Mouse (Mus musculus): ENCODE measurements around the gene Wdr38. TPM values are rescaled to one million over a fixed set of nuclear protein-coding genes. Genes with fewer than 3 reads are reported as not detected.

Gene Wdr38
- total RNA-seq, 1 experiment from 2014 or later = 1.4 TPM

- no peak for ATAC-seq (ENCODE audit: extremely low read depth, insufficient number of reproducible peaks, low FRiP score, poor library complexity, severe bottlenecking)
Measured at GRCm38 (mm10) chr2:39011971-39012370, 14.7 kb downstream of the Wdr38 start.

GRCm38 (mm10) chr2:39012768-39013279, 15.5 kb downstream of the Wdr38 start:
- ATAC-seq (ENCODE audit: extremely low read depth, insufficient number of reproducible peaks, low FRiP score, poor library complexity, severe bottlenecking) = no peak

- ATAC-seq (ENCODE audit: extremely low read depth, insufficient number of reproducible peaks, low FRiP score, poor library complexity, severe bottlenecking) = no peak
Measured at GRCm38 (mm10) chr2:39016581-39016980, 19.3 kb downstream of the Wdr38 start.

- no peak for ATAC-seq (ENCODE audit: extremely low read depth, insufficient number of reproducible peaks, low FRiP score, poor library complexity, severe bottlenecking)
Measured at GRCm38 (mm10) chr2:39020004-39020403, 22.7 kb downstream of the Wdr38 start.

- ATAC-seq (ENCODE audit: extremely low read depth, insufficient number of reproducible peaks, low FRiP score, poor library complexity, severe bottlenecking) = no peak
Measured at GRCm38 (mm10) chr2:39031611-39032010, 34.3 kb downstream of the Wdr38 start.

- ATAC-seq (ENCODE audit: extremely low read depth, insufficient number of reproducible peaks, low FRiP score, poor library complexity, severe bottlenecking) = no peak
Measured at GRCm38 (mm10) chr2:39040215-39040614, 42.9 kb downstream of the Wdr38 start.

- no peak for ATAC-seq (ENCODE audit: extremely low read depth, insufficient number of reproducible peaks, low FRiP score, poor library complexity, severe bottlenecking)
Measured at GRCm38 (mm10) chr2:39048515-39048914, 51.2 kb downstream of the Wdr38 start.

Other genes with a start within 250 kb of the Wdr38 start
- 1.4 and 1.6 TPM in 2 replicates for gene Nr6a1, start 69.8 kb upstream of the Wdr38 start, total RNA-seq (2017)
- not detected in 2 replicates for gene Olfml2a, start 65.5 kb upstream of the Wdr38 start, total RNA-seq (2017)
- gene Arpc5l, start 7.9 kb downstream of the Wdr38 start, total RNA-seq (2017) = 126 and 127 TPM in 2 replicates
- gene Rpl35, start 8.1 kb downstream of the Wdr38 start, total RNA-seq (2017) = 472 and 557 TPM in 2 replicates
- 41.7 and 42.6 TPM in 2 replicates for gene Golga1, start 68.1 kb downstream of the Wdr38 start, total RNA-seq (2017)
- 26.6 and 26.9 TPM in 2 replicates for gene Scai, start 193.3 kb downstream of the Wdr38 start, total RNA-seq (2017)
- 46.8 and 49.8 TPM in 2 replicates for gene Ppp6c, start 229.0 kb downstream of the Wdr38 start, total RNA-seq (2017)

Data from neutrophil, adult 5-6 weeks (primary cell).